Comparison of ENCODE assay signal across 9 mouse cellular contexts in genomic region chr12:86807795-86808128, GRCm38 (mm10).
A peak's percentile ranks its signal among the peaks of the same experiment; 100 is the strongest.
DNase-seq lines count a peak whose midpoint lies in the region; ATAC-seq and TF ChIP-seq lines count a peak whose summit lies in the region.
"Had no signal": no experiment of that assay in that cellular context is flagged by ENCODE, and none has a peak within 500 bp of the region (broad histone marks: within the 10 kb centered on the region; RNA-seq: fewer than 3 reads in every experiment).

No protein-coding gene starts in this region.

- no peaks in the 10 kb centered on the region for H3K9me3 ChIP-seq in heart, embryonic 11.5 days (replicated peaks; ENCODE audit: control insufficient read depth, low read length)
- no peaks in the 10 kb centered on the region for H3K9me3 ChIP-seq in hindbrain, embryonic 11.5 days (ENCODE audit: control insufficient read depth, low read length)
- H3K9me3 ChIP-seq in midbrain, embryonic 14.5 days (ENCODE audit: control insufficient read depth, low read length): no peaks in the 10 kb centered on the region

- H3K4me3 ChIP-seq in heart, embryonic 11.5 days (ENCODE audit: low read depth, low read length): no peak overlapping the region
- H3K4me3 ChIP-seq in cortical plate, adult 2 months (ENCODE audit: insufficient read depth, low read length): no peak overlapping the region
- H3K4me3 ChIP-seq in hindbrain, embryonic 11.5 days (ENCODE audit: low read depth, low read length): no peak overlapping the region
- H3K4me3 ChIP-seq in midbrain, embryonic 14.5 days (replicated peaks; ENCODE audit: low read depth, low read length): no peak overlapping the region

- H3K9ac ChIP-seq in heart, embryonic 11.5 days (ENCODE audit: low read depth, low read length): no peak overlapping the region
- H3K9ac ChIP-seq in hindbrain, embryonic 11.5 days (ENCODE audit: low read depth, low read length): no peak overlapping the region
- H3K9ac ChIP-seq in midbrain, embryonic 14.5 days (replicated peaks; ENCODE audit: low read length): peak overlapping the region; percentile 17; the same call in 1 of the 2 replicates

- WGBS in heart, embryonic 11.5 days (ENCODE audit: insufficient replicate concordance): 57% methylated on average over 4 of the region's 4 CpGs
- WGBS in hindbrain, embryonic 11.5 days: 28% methylated on average over 4 of the region's 4 CpGs
- 15% methylated on average over 4 of the region's 4 CpGs for WGBS in midbrain, embryonic 14.5 days

- H3K4me1 ChIP-seq in heart, embryonic 11.5 days (ENCODE audit: control insufficient read depth, insufficient read depth, low read length): peaks cover 50% of the 10 kb centered on the region
- peaks cover 30% of the 10 kb centered on the region for H3K4me1 ChIP-seq in cortical plate, adult 2 months (ENCODE audit: control insufficient read depth, insufficient read depth, low read length)
- H3K4me1 ChIP-seq in hindbrain, embryonic 11.5 days (replicated peaks; ENCODE audit: control insufficient read depth, insufficient read depth, low read length): peaks cover 26% of the 10 kb centered on the region
- peaks cover 89% of the 10 kb centered on the region for H3K4me1 ChIP-seq in midbrain, embryonic 14.5 days (ENCODE audit: control insufficient read depth, insufficient read depth, low read length)

- H3K4me2 ChIP-seq in heart, embryonic 11.5 days: no peak overlapping the region
- peak overlapping the region; percentile 1; the same call in 1 of the 2 replicates for H3K4me2 ChIP-seq in hindbrain, embryonic 11.5 days (replicated peaks; ENCODE audit: low read depth, low read length)
- peak overlapping the region; percentile 53 for H3K4me2 ChIP-seq in midbrain, embryonic 14.5 days (ENCODE audit: low read length)

- H3K27ac ChIP-seq in heart, embryonic 11.5 days (ENCODE audit: low read depth, low read length): no peak overlapping the region
- H3K27ac ChIP-seq in cortical plate, adult 2 months (ENCODE audit: insufficient read depth, low read length): peak overlapping the region; percentile 89
- peak overlapping the region; percentile 92 for H3K27ac ChIP-seq in hindbrain, embryonic 11.5 days (ENCODE audit: low read depth, low read length)
- H3K27ac ChIP-seq in midbrain, embryonic 14.5 days (replicated peaks; ENCODE audit: low read depth, low read length): peak overlapping the region; percentile 99

- no peaks in the 10 kb centered on the region for H3K27me3 ChIP-seq in heart, embryonic 11.5 days (ENCODE audit: control insufficient read depth, insufficient read depth, low read length)
- H3K27me3 ChIP-seq in hindbrain, embryonic 11.5 days (ENCODE audit: control insufficient read depth, insufficient read depth, low read length): peaks cover 2% of the 10 kb centered on the region; the same call in 1 of the 2 replicates
- no peaks in the 10 kb centered on the region for H3K27me3 ChIP-seq in midbrain, embryonic 14.5 days (ENCODE audit: control insufficient read depth, insufficient read depth, low read length)

- no peaks in the 10 kb centered on the region for H3K36me3 ChIP-seq in heart, embryonic 11.5 days (ENCODE audit: control insufficient read depth, insufficient read depth, low read length)
- no peaks in the 10 kb centered on the region for H3K36me3 ChIP-seq in hindbrain, embryonic 11.5 days (ENCODE audit: control insufficient read depth, insufficient read depth, low read length)
- H3K36me3 ChIP-seq in midbrain, embryonic 14.5 days (ENCODE audit: control insufficient read depth, insufficient read depth, low read length): no peaks in the 10 kb centered on the region

- no peak for ATAC-seq in heart, embryonic 11.5 days (replicated peaks; ENCODE audit: insufficient number of reproducible peaks, low FRiP score, low TSS enrichment)
- no peak for ATAC-seq in hindbrain, embryonic 11.5 days (ENCODE audit: low FRiP score)
- ATAC-seq in midbrain, embryonic 14.5 days (ENCODE audit: low FRiP score, low TSS enrichment): peak; percentile 2; the same call in 1 of the 2 replicates

- DNase-seq in heart, postnatal 4 days: peak; percentile 8
- no peak for DNase-seq in hindbrain, embryonic 11.5 days (ENCODE audit: low spot score)
- DNase-seq in midbrain, embryonic 14.5 days: no peak
- no peak for DNase-seq in layer of hippocampus, adult 9-10 months (ENCODE audit: low spot score)
- no peak for DNase-seq in adrenal gland, postnatal 10 days
- no peak for DNase-seq in kidney, adult 9 months
- DNase-seq: cerebellum, adult 8-10 months had no signal

- no peak for TF ChIP-seq CTCF in cortical plate, adult 2 months (IDR thresholded peaks at IDR 0.05; ENCODE audit: extremely low read depth, insufficient read depth, low read length)

- no peak for TF ChIP-seq POLR2A in cortical plate, adult 2 months (IDR thresholded peaks at IDR 0.05; ENCODE audit: extremely low read depth, insufficient read depth, low read length)
